ENCODE assay signal across 8 mouse cellular contexts in genomic region chr5:125215346-125215929, GRCm38 (mm10). TPM values are rescaled to one million over a fixed set of nuclear protein-coding genes. Genes with fewer than 3 reads are reported as not detected.
A peak's percentile ranks its signal among the peaks of the same experiment; 100 is the strongest.
DNase-seq lines count a peak whose midpoint lies in the region; ATAC-seq lines count a peak whose summit lies in the region.

No protein-coding gene starts in this region.

- DNase-seq in lung, postnatal 36 days = no peak
- DNase-seq in cerebellum, adult 18-20 months = peak; percentile 62 to 68
- DNase-seq in gastrocnemius, postnatal 10 days = peak; percentile 65
- DNase-seq in intestine, embryonic 14.5 days (ENCODE audit: low spot score) = no peak
- no peak for DNase-seq in urinary bladder, adult 2 months (ENCODE audit: low spot score)
- DNase-seq in spleen, postnatal 36 days (ENCODE audit: low spot score in 2 of 2) = no peak

- no peaks in the 10 kb centered on the region for H3K27me3 ChIP-seq in lung, embryonic 16.5 days (ENCODE audit: control insufficient read depth, insufficient read depth, low read depth, low read length)
- H3K27me3 ChIP-seq in intestine, embryonic 14.5 days (replicated peaks; ENCODE audit: control insufficient read depth, insufficient read depth, low read length) = no peaks in the 10 kb centered on the region
- peaks cover 39% of the 10 kb centered on the region for H3K27me3 ChIP-seq in liver, embryonic 12.5 days (replicated peaks)

- peak; percentile 37; the same call in 1 of the 2 replicates for ATAC-seq in lung, embryonic 16.5 days (ENCODE audit: low read depth)
- ATAC-seq in intestine, embryonic 14.5 days (replicated peaks; ENCODE audit: low FRiP score, low TSS enrichment, low read depth) = peak; percentile 14
- no peak for ATAC-seq in liver, embryonic 12.5 days

- WGBS in lung, embryonic 16.5 days = 14% methylated on average over 11 of the region's 11 CpGs
- 24% methylated on average over 11 of the region's 11 CpGs for WGBS in intestine, embryonic 14.5 days
- 26% methylated on average over 11 of the region's 11 CpGs for WGBS in liver, embryonic 12.5 days (ENCODE audit: insufficient replicate concordance)

- H3K36me3 ChIP-seq in lung, embryonic 16.5 days (ENCODE audit: control insufficient read depth, insufficient read depth, low read length) = no peaks in the 10 kb centered on the region
- H3K36me3 ChIP-seq in intestine, embryonic 14.5 days (ENCODE audit: control insufficient read depth, insufficient read depth, low read length) = no peaks in the 10 kb centered on the region
- no peaks in the 10 kb centered on the region for H3K36me3 ChIP-seq in liver, embryonic 12.5 days

- no peaks in the 10 kb centered on the region for H3K9me3 ChIP-seq in lung, embryonic 16.5 days (ENCODE audit: control insufficient read depth, low read length)
- H3K9me3 ChIP-seq in intestine, embryonic 14.5 days (ENCODE audit: control insufficient read depth, low read length) = no peaks in the 10 kb centered on the region
- H3K9me3 ChIP-seq in liver, embryonic 12.5 days (replicated peaks) = no peaks in the 10 kb centered on the region

- peak overlapping the region; percentile 55 for H3K9ac ChIP-seq in lung, embryonic 16.5 days (ENCODE audit: low read length)
- H3K9ac ChIP-seq in intestine, embryonic 14.5 days (ENCODE audit: low read length) = peak overlapping the region; percentile 14; the same call in 1 of the 2 replicates
- no peak overlapping the region for H3K9ac ChIP-seq in liver, embryonic 12.5 days

- peaks cover 13% of the 10 kb centered on the region for H3K4me1 ChIP-seq in lung, embryonic 16.5 days (replicated peaks; ENCODE audit: control insufficient read depth, insufficient read depth, low read length)
- H3K4me1 ChIP-seq in intestine, embryonic 14.5 days (replicated peaks; ENCODE audit: control insufficient read depth, insufficient read depth, low read length) = peaks cover 18% of the 10 kb centered on the region
- H3K4me1 ChIP-seq in liver, embryonic 12.5 days = peaks cover 12% of the 10 kb centered on the region; the same call in 1 of the 2 replicates

- H3K4me3 ChIP-seq in lung, embryonic 16.5 days (ENCODE audit: low read length) = peak overlapping the region; percentile 36
- peak overlapping the region; percentile 11 for H3K4me3 ChIP-seq in intestine, embryonic 14.5 days (ENCODE audit: low read depth, low read length)
- no peak overlapping the region for H3K4me3 ChIP-seq in liver, embryonic 12.5 days

- H3K27ac ChIP-seq in lung, embryonic 16.5 days (ENCODE audit: low read length) = peak overlapping the region; percentile 61
- H3K27ac ChIP-seq in intestine, embryonic 14.5 days (ENCODE audit: low read depth) = peak overlapping the region; percentile 78
- H3K27ac ChIP-seq in liver, embryonic 12.5 days = no peak overlapping the region

- H3K4me2 ChIP-seq in lung, embryonic 16.5 days (ENCODE audit: low read depth, low read length) = peak overlapping the region; percentile 50
- H3K4me2 ChIP-seq in intestine, embryonic 14.5 days (ENCODE audit: low read length) = peak overlapping the region; percentile 51
- peak overlapping the region; percentile 43 for H3K4me2 ChIP-seq in liver, embryonic 12.5 days

RNA-seq across cellular contexts. Expression of gene Ncor2, which starts 36.4 kb away (rescaled TPM):
- polyA plus RNA-seq in lung, embryonic 16.5 days (2015; fragmentation: Nextera tagmentation; extraction: Ambion mirVana) = 20.3 and 27.3 TPM in 2 replicates
- total RNA-seq in gastrocnemius, postnatal 10 days (2021) = 100 to 1,000 TPM; 116 to 123 TPM
- polyA plus RNA-seq in intestine, embryonic 14.5 days (2014; fragmentation: Nextera tagmentation; extraction: Ambion mirVana) = 26.1 and 27.5 TPM in 2 replicates
- polyA plus RNA-seq in liver, embryonic 12.5 days (2016; fragmentation: Nextera tagmentation; extraction: Ambion mirVana) = 9.7 and 10.0 TPM in 2 replicates
- 24.5 and 61.9 TPM in 2 replicates for polyA plus RNA-seq in urinary bladder, adult 2 months (2012; rRNA removed)

Comparison
In these comparisons a context has a peak if more than half of its experiments do, and no peak if none do; other contexts are left out.
1. DNase-seq: peak in cerebellum, adult 18-20 months (2 of 2) and gastrocnemius, postnatal 10 days (single experiment); none in lung, postnatal 36 days (single experiment), intestine, embryonic 14.5 days (single experiment), urinary bladder, adult 2 months (single experiment) and spleen, postnatal 36 days (0 of 2).
2. Peak in every context shown above with its lines, with median percentiles within 50 percentile points of each other: H3K4me2 ChIP-seq.